Mouse (Mus musculus) monocyte, adult 2 months (primary cell): ENCODE results near the gene Selplg.
A peak's percentile ranks its signal among the peaks of the same experiment; 100 is the strongest.
"Not testable (repeated sequence)": the region's sequence is repeated elsewhere in the genome, so short reads cannot be mapped to it uniquely, and the experiment has no call there.

Source experiments
- DNase-seq, 2 experiments: peaks; one replicate each; pipeline ENCODE4 v3.0.0; 2022; ENCODE audit warnings: low spot score in 2 of 2, low read depth in 1 of 2

Selplg gene

DNA sequence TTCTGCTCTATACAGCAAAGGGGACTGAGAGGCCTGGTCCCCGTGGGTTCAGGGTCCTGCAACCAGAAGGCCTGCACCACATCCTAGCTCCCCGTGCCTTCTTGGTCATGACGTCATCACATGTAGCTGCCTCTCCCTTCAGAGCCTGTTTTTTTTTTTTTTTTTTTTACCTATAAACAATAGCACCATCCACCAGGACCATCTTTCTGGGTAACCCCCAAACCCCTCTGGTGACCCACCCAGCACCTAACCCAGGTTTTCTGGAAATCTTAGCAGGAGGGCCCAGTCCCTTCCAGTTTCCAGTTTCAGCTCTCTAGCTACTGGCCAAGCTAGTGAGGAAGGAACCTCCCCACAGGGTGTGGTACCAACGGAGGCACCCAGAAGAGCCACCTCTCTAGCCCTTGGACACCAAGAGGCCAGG, 4.4 kb downstream of the Selplg start:
- no peak for DNase-seq

DNA sequence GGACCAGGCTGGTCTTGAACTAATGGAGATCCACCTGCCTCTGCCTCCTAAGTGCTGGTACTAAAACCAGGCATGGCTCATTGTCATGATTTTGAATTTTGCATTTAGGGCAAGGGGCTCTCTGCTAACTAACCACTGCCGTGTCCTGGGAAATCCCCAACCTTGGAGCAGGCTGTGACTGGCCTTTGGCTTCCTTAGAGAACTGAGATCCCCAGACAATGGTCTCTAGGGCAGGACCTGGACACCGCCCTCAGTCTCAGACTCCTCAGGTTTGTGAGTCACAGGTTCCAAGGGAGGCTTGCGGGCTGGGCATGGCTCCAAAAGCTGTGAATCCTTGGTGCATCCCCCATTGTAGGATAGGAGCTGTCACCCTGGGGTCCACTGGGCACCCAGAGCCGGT, 5.8 kb downstream of the Selplg start:
- DNase-seq = no peak

- DNase-seq = no peak
Measured at GRCm38 (mm10) chr5:113825558-113825957, 6.9 kb downstream of the Selplg start.

GRCm38 (mm10) chr5:113824228-113824627, 8.2 kb downstream of the Selplg start:
- no peak for DNase-seq

GRCm38 (mm10) chr5:113818572-113818971, 13.9 kb downstream of the Selplg start:
- DNase-seq = no peak

- peak in 1 of 2 experiments; percentile 64 for DNase-seq
Measured at GRCm38 (mm10) chr5:113815638-113816152, 16.7 kb downstream of the Selplg start.

- no peak for DNase-seq
Measured at GRCm38 (mm10) chr5:113815041-113815389, 17.4 kb downstream of the Selplg start.

- DNase-seq = no peak
Measured at GRCm38 (mm10) chr5:113814111-113815040, 18.1 kb downstream of the Selplg start.

DNA sequence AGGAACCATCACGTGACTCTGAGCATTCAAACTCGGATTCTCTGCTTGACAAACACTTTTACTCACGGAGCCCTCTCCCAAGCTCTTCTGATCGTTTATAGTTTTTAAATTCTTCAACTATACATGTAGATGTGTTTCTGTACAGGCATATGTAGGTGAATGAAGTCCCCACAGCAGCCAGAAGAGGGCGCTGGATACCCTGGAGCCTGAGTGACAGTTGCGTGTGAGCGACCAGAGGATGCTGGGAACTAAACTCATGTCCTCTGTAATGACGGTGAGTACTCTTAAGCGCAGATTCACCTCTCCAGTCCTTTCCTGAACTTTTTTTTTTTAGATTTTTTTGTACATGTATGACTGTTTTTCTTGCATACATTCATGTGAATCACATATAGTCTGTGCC, 18.8 kb downstream of the Selplg start:
- DNase-seq = no peak

GRCm38 (mm10) chr5:113812638-113813037, 19.8 kb downstream of the Selplg start:
- no peak for DNase-seq

DNA sequence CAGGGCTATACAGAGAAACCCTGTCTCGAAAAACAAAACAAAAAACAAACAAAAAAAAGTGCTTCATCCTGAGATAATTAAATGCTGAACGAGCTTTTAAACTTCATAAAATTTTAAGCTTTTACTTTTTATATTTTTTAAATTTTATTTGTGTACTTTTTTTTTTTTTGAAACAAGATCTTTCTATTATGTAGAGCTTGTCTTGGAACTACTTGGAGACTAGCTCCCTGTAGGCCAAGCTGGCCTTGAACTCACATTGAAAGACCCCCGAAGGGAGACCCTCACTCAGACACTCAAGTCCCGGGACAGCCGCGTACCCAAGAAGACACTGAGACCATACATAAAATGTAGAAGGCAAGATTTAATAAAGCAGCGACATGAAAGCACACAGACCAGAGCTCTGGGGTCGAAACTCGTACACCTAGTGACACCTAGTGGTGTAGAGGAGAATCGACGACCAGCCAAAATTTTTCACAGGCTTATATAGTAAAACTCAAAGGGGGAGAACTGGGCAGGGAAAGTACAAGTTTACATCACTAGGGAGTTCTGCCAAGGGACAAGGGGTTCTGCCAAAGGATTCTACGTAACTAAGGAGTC, 20.5 kb downstream of the Selplg start:
- DNase-seq = not testable (repeated sequence)

GRCm38 (mm10) chr5:113810111-113810510, 22.3 kb downstream of the Selplg start:
- no peak for DNase-seq

GRCm38 (mm10) chr5:113808177-113808576, 24.3 kb downstream of the Selplg start:
- no peak for DNase-seq

GRCm38 (mm10) chr5:113807712-113808111, 24.7 kb downstream of the Selplg start:
- DNase-seq = no peak

- DNase-seq = no peak
Measured at GRCm38 (mm10) chr5:113806414-113806813, 26.0 kb downstream of the Selplg start.

DNA sequence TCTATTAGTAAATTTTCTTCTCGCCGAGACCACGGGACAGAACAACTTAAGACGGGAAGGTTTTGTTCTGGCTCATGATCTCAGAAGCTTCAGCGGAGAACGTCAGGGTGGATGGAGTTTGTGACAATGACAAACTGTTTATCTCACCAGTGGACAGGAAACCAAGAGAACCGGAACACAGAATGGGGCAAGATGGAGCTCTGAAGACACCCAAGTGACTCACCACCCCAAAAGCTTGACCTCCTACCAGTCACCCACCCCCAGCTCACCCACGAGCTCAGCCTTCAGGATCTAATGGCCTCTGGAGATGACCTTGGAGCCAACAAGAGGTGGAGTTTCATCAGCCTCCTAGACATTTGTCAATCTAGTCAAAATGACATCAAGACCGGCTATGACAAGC, 27.1 kb downstream of the Selplg start:
- DNase-seq = peak in 1 of 2 experiments; percentile 26

GRCm38 (mm10) chr5:113804395-113804966, 28.0 kb downstream of the Selplg start:
- DNase-seq = no peak

GRCm38 (mm10) chr5:113800280-113800679, 32.2 kb downstream of the Selplg start, which contains the start of gene Tmem119:
Gene Tmem119 (minus strand): TSS chr5:113800516.
- DNase-seq = no peak

GRCm38 (mm10) chr5:113799691-113800090, 32.8 kb downstream of the Selplg start:
- no peak for DNase-seq

DNA sequence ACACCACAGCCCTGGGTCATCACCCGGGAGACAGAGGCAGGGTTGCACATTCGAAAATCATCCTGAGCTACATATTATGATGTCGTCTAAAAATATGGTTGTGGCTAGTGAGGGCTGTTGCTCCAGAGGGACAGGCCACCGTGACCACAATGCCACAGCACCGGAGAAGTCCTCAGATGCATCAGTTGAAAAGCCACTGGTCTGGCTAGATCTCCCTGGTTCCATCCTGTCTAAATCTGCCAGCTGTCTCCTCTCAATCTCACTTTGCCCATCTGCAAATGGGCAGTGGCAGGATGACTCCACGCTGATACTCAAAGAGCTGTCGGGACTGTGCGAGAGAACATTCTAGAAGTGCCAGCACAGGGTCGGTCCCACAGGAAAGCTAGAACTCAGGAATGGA, 33.9 kb downstream of the Selplg start:
- DNase-seq = no peak

DNA sequence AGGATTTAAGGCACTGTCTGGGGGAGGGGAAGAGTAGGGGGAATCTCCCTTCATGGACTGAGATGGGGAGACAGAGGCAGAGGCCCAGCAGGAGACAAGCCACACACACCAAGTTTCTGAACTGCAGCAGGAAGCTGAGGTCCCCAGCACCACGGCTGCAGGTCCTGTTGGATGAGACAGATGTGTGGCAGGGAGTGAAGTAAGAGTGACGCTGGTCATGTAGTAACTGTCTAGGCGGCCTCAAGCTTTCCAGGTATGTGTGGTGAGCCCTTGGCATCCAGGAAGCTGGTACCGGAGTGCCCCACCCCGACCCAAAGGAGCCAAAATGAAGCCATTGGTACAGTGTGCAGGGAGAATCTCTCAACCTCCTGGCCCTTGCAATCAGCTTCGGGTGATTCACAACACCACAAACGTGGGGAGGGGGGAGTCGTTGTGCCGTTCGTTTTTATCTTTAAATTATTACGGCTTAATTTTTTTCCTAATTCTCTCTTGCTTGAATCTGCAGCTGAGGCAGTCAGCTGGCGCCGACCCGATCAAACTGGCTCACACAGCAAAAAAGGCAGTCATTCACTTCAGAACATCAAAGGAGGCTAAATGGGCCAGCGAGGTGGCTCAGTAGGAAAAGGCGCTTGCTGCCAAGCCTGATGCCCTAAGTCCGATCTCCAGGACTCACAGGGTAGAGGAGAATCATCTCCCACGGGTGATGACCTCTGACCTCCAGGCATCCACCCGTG, 35.1 kb downstream of the Selplg start:
- DNase-seq = no peak
